8 mouse cellular contexts compared by ENCODE assay signal in the genomic region with DNA sequence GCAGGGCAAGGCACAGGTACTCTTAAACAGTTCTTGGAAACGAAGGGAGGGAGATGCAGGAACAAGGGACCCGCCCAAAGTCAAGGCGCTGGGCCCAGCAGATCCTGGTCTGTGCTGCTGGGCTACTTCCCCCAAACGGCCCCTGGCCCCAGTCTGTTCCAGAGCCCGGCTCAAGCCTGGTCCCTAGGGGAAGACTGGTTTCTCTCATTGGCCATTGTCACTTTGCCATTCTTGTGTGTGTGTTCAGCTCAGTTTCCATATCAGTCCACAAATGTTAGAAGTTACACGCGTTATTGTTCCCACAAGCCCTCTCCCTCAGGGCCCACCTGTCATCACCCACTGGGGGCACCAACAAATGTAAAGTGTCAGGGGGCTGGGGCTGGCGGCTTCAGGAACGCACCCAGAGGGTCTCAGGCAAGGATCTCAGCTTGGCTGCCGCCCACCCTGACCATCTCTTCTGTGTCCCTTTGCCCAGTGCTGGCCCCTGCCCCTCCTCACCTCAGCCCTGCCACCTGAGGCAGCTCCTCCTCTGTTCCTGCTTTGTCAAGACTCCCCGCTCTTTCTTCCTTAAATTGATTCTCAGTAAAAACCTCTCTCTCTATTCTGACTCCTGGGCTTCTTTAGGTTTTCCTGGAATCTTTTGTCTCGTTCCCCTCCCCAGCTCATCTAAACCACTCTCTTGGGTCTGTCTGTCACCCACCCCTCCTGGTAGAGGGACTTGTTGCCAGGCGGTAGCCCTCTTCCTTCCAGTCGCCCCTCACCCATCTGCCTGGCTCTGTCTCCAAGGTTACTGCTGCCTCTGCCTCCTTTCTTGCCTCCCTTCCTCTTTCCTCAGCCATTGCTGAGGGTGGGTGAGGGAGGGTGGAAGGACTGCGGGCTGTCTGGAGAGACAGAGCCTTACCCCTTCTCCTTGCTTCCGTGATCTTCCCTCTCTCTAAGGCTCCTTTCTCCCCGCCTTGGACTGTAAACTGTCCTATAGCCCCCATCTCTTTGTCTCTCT.
A peak's percentile ranks its signal among the peaks of the same experiment; 100 is the strongest.
DNase-seq lines count a peak whose midpoint lies in the region; ATAC-seq and TF ChIP-seq lines count a peak whose summit lies in the region.

No protein-coding gene starts in this region.

- ATAC-seq in neural tube, embryonic 14.5 days (ENCODE audit: low read depth) = peak; percentile 79

- H3K27ac ChIP-seq in layer of hippocampus, adult 2 months = peak overlapping the region; percentile 82
- peak overlapping the region; percentile 90 for H3K27ac ChIP-seq in forebrain, embryonic 10.5 days
- H3K27ac ChIP-seq in neural tube, embryonic 14.5 days (ENCODE audit: low read depth, low read length) = peak overlapping the region; percentile 45; the same call in 1 of the 2 replicates
- no peak overlapping the region for H3K27ac ChIP-seq in thymus, adult 2 months (ENCODE audit: control insufficient read depth, insufficient read depth, low read length)

- H3K9me3 ChIP-seq in forebrain, embryonic 10.5 days = peaks cover 2% of the 10 kb centered on the region; the same call in 1 of the 2 replicates
- no peaks in the 10 kb centered on the region for H3K9me3 ChIP-seq in neural tube, embryonic 14.5 days (ENCODE audit: control insufficient read depth, low read length)

- DNase-seq in layer of hippocampus, adult 2 months (ENCODE audit: low spot score in 2 of 2) = peak in 1 of 2 experiments; percentile 37
- DNase-seq in layer of hippocampus, adult 18-20 months (ENCODE audit: low spot score in 2 of 2) = no peak
- peak; percentile 57 for DNase-seq in forebrain, embryonic 10.5 days (ENCODE audit: extremely low spot score, low spot score)
- peak; percentile 53 to 66 for DNase-seq in left cerebral cortex, postnatal 14 days (ENCODE audit: low spot score in 2 of 2)
- DNase-seq in cerebellum, postnatal 25 days = no peak
- no peak for DNase-seq in urinary bladder, postnatal 4 days (ENCODE audit: low spot score in 2 of 2)
- no peak for DNase-seq in thymus, adult 2 months

- TF ChIP-seq CTCF in layer of hippocampus, adult 2 months (conservative IDR thresholded peaks at IDR 0.05) = no peak
- TF ChIP-seq CTCF in thymus, adult 2 months (IDR thresholded peaks at IDR 0.05; ENCODE audit: borderline replicate concordance, control insufficient read depth, extremely low read depth, insufficient read depth, low read length, poor library complexity) = no peak

- peak overlapping the region; percentile 51 for H3K9ac ChIP-seq in neural tube, embryonic 14.5 days (replicated peaks; ENCODE audit: low read depth, low read length)

- peak overlapping the region; percentile 51 for H3K4me2 ChIP-seq in neural tube, embryonic 14.5 days (ENCODE audit: low read depth, low read length)

- WGBS in forebrain, embryonic 10.5 days = 23% methylated on average over 17 of the region's 17 CpGs
- 30% methylated on average over 17 of the region's 17 CpGs for WGBS in neural tube, embryonic 14.5 days
- WGBS in thymus, adult 2 months = 53% methylated on average over 17 of the region's 17 CpGs

- H3K4me3 ChIP-seq in layer of hippocampus, adult 2 months = peak overlapping the region; percentile 49
- peak overlapping the region; percentile 60 for H3K4me3 ChIP-seq in forebrain, embryonic 10.5 days
- H3K4me3 ChIP-seq in neural tube, embryonic 14.5 days (ENCODE audit: low read depth, low read length) = peak overlapping the region; percentile 31
- H3K4me3 ChIP-seq in thymus, adult 2 months (ENCODE audit: control insufficient read depth, insufficient read depth, low read length) = no peak overlapping the region

- intact Hi-C loops in left cerebral cortex, postnatal 14 days (cut with DNase I) = loop anchor here (10.0 kb wide), 1 partner anchor 116 kb away; no protein-coding TSS in a partner anchor

- TF ChIP-seq POLR2A in thymus, adult 2 months (IDR thresholded peaks at IDR 0.05; ENCODE audit: control insufficient read depth, extremely low read depth, insufficient read depth, low read length, poor library complexity) = no peak

- peaks cover 58% of the 10 kb centered on the region for H3K27me3 ChIP-seq in forebrain, embryonic 10.5 days (ENCODE audit: poor library complexity, severe bottlenecking)
- H3K27me3 ChIP-seq in neural tube, embryonic 14.5 days (ENCODE audit: control insufficient read depth, insufficient read depth, low read length) = no peaks in the 10 kb centered on the region
- no peaks in the 10 kb centered on the region; the same call in 1 of the 2 replicates for H3K27me3 ChIP-seq in thymus, adult 2 months (ENCODE audit: control insufficient read depth, insufficient read depth, low read length)

- peaks cover 34% of the 10 kb centered on the region for H3K4me1 ChIP-seq in forebrain, embryonic 10.5 days
- H3K4me1 ChIP-seq in neural tube, embryonic 14.5 days (ENCODE audit: control insufficient read depth, insufficient read depth, low read length) = peaks cover 14% of the 10 kb centered on the region
- H3K4me1 ChIP-seq in thymus, adult 2 months (replicated peaks; ENCODE audit: control insufficient read depth, insufficient read depth, low read length) = no peaks in the 10 kb centered on the region

- H3K36me3 ChIP-seq in forebrain, embryonic 10.5 days (replicated peaks) = no peaks in the 10 kb centered on the region
- no peaks in the 10 kb centered on the region for H3K36me3 ChIP-seq in neural tube, embryonic 14.5 days (ENCODE audit: control insufficient read depth, insufficient read depth, low read length)
- no peaks in the 10 kb centered on the region for H3K36me3 ChIP-seq in thymus, adult 2 months (ENCODE audit: control insufficient read depth, insufficient read depth, low read length)

Comparison
In these comparisons a context has a peak if more than half of its experiments do, and no peak if none do; other contexts are left out.
1. DNase-seq: peak in forebrain, embryonic 10.5 days (single experiment) and left cerebral cortex, postnatal 14 days (2 of 2); none in layer of hippocampus, adult 18-20 months (0 of 2), cerebellum, postnatal 25 days (0 of 2), urinary bladder, postnatal 4 days (0 of 2) and thymus, adult 2 months (single experiment).